Mouse (Mus musculus) E14TG2a.4 (cell line): ENCODE data around the gene Prcp.

Source experiments
- CTCF ChIP-seq: conservative IDR thresholded peaks from 2 replicates; pipeline ENCODE4 v1.5.1; 2014; ENCODE audit warnings: low read length
- NANOG ChIP-seq: IDR thresholded peaks from 2 replicates; pipeline ENCODE4 v1.6.1; 2014; ENCODE audit warnings: borderline replicate concordance, low read length, mixed read lengths
- POU5F1 ChIP-seq: IDR thresholded peaks from 2 replicates; pipeline ENCODE4 v1.6.1; 2014; ENCODE audit warnings: low read length, borderline replicate concordance

DNA sequence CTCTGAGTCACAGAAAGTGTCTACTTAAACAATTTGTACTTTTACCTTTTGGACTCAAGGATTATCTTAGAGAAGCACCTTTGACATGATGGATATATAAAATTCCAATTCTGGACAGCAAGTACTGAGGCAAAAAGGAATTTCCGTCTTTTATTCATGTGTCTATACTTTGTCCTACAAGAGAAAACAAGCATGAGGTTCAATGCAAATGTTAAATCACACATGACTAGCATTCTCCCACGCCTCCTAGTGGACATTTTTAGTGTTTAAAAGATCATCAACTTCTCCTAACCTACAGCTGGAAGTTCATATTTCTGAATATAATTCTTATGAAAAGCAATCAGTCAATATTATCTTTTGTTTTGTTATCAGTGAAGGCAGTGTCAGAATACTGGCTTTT lies 7.7 kb upstream of the Prcp start:
- TF ChIP-seq CTCF (peak; percentile 37), POU5F1 (no peak), NANOG (no peak)
